Mouse (Mus musculus) midbrain, postnatal 0 days (tissue): Measurements from ENCODE around the gene Fgfr1op. TPM values are rescaled to one million over a fixed set of nuclear protein-coding genes. Genes with fewer than 3 reads are reported as not detected.
A peak's percentile ranks its signal among the peaks of the same experiment; 100 is the strongest.

Source experiments
- ATAC-seq: fragments of 200-750 bp; cut with Nextera tagmentation; 2 replicates; pipeline ENCODE4 v1.8.0; 2017; ENCODE audit warnings: moderate number of reproducible peaks, mild to moderate bottlenecking, moderate TSS enrichment, moderate library complexity; ENCODE audit not compliant: low FRiP score
- DNase-seq: peaks from one replicate; pipeline ENCODE4 v3.0.0-alpha.2; 2015; ENCODE audit warnings: low spot score
- H3K27ac ChIP-seq: fragments of 300-500 bp; sonication (generic); 2 replicates; pipeline ENCODE4 v1.5.1; 2014; ENCODE audit warnings: low read depth, mild to moderate bottlenecking, low read length, mixed read lengths
- H3K27me3 ChIP-seq: fragments of 300-500 bp; sonication (generic); 2 replicates; pipeline ENCODE4 v1.6.1; 2014; ENCODE audit warnings: low read length, control low read depth, mixed read lengths; ENCODE audit not compliant: insufficient read depth
- H3K36me3 ChIP-seq: fragments of 300-500 bp; sonication (generic); 2 replicates; pipeline ENCODE4 v1.6.1; 2014; ENCODE audit warnings: low read length, control low read depth, mixed read lengths; ENCODE audit not compliant: insufficient read depth
- H3K4me1 ChIP-seq: fragments of 300-500 bp; sonication (generic); 2 replicates; pipeline ENCODE4 v1.6.1; 2014; ENCODE audit warnings: mild to moderate bottlenecking, control low read depth, antibody characterized with exemption, low read length, mixed read lengths; ENCODE audit not compliant: insufficient read depth
- H3K4me2 ChIP-seq: fragments of 300-500 bp; sonication (generic); 2 replicates; pipeline ENCODE4 v1.6.1; 2014; ENCODE audit warnings: low read depth, mild to moderate bottlenecking, low read length, mixed read lengths; ENCODE audit not compliant: poor library complexity, severe bottlenecking
- H3K4me3 ChIP-seq: fragments of 300-500 bp; sonication (generic); 2 replicates; pipeline ENCODE4 v1.5.1; 2014; ENCODE audit warnings: low read depth, mild to moderate bottlenecking, low read length, moderate library complexity
- H3K9ac ChIP-seq: fragments of 300-500 bp; sonication (generic); replicated peaks from 2 replicates; pipeline ENCODE4 v1.6.1; 2014; ENCODE audit warnings: mild to moderate bottlenecking, low read length, moderate library complexity, mixed read lengths; ENCODE audit not compliant: poor library complexity, severe bottlenecking
- H3K9me3 ChIP-seq: fragments of 300-500 bp; sonication (generic); 2 replicates; pipeline ENCODE4 v1.6.1; 2016; ENCODE audit warnings: low read length, control low read depth
- CTCF ChIP-seq: IDR thresholded peaks from 2 replicates; pipeline ENCODE4 v1.5.1; 2016; ENCODE audit warnings: antibody characterized with exemption, mild to moderate bottlenecking
- WGBS: fragments of 180-500 bp; shearing (Covaris S2); extraction: QIAGEN DNeasy Blood & Tissue Kit; methylation state at CpG from one replicate; pipeline ENCODE4 v1.1.7; 2014; 5-methylcytosine and 5-hydroxymethylcytosine counted together
- polyA plus RNA-seq: library from polyadenylated mRNA; unstranded; fragments of >200 nt; fragmentation: Nextera tagmentation; extraction: Ambion mirVana; gene quantifications from 2 replicates; pipeline ENCODE4 v1.2.1, GENCODE M21; 2015
- total RNA-seq: library from RNA; depleted of rRNA; stranded (reverse); fragments of >200 nt; gene quantifications from 2 replicates; pipeline ENCODE4 v1.2.3, GENCODE M21; 2014

The Fgfr1op gene
- total and polyA plus RNA-seq, 2 experiments from 2014 or later, result 13.2 to 16.6 TPM

- Histone ChIP-seq H3K36me3 (peaks cover 44% of the 10 kb centered on the region), H3K27me3 (no peaks in the 10 kb centered on the region), H3K4me2 (no peak overlapping the region), H3K9ac (no peak overlapping the region), H3K4me1 (no peaks in the 10 kb centered on the region), H3K4me3 (no peak overlapping the region), H3K27ac (no peak overlapping the region), H3K9me3 (no peaks in the 10 kb centered on the region)
- no peak for TF ChIP-seq CTCF
- ATAC-seq (no peak), DNase-seq (no peak)
- 87% methylated on average over 4 of the region's 4 CpGs for WGBS
These were observed 5.8 kb downstream of the Fgfr1op start for GRCm38 (mm10) chr17:8171081-8171480.

DNA sequence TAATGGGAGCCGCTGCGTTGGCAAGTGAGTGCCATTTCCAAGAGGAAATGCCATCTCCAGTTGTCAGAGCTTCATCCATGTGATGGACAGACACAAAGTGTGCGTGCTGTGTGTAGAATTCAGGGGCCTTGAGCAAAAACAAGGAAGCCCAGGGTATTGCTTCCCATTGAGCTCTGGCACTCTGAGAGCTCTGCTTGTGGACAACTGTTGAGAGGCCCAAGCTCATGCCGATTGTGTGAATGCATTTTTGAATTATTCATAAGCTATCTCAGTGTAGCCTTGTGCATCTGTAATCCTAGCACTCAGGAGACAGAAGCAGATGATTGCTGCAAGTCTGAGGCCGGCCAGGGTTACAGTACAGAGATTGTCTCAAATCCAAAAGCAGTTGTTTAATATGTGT lies 11.8 kb downstream of the Fgfr1op start:
- TF ChIP-seq CTCF, result no peak
- Histone ChIP-seq H3K9ac (no peak overlapping the region), H3K4me3 (no peak overlapping the region), H3K9me3 (no peaks in the 10 kb centered on the region), H3K27me3 (no peaks in the 10 kb centered on the region), H3K4me2 (no peak overlapping the region), H3K4me1 (no peaks in the 10 kb centered on the region), H3K27ac (no peak overlapping the region), H3K36me3 (peaks cover 48% of the 10 kb centered on the region)
- DNase-seq (peak; percentile 62), ATAC-seq (peak; percentile 65; the same call in 1 of the 2 replicates)
- 34% methylated on average over 5 of the region's 5 CpGs for WGBS

GRCm38 (mm10) chr17:8183815-8184214 lies 18.5 kb downstream of the Fgfr1op start:
- H3K4me3 ChIP-seq, result no peak overlapping the region
- peaks cover 53% of the 10 kb centered on the region for H3K36me3 ChIP-seq
- H3K9me3 ChIP-seq, result no peaks in the 10 kb centered on the region
- TF ChIP-seq CTCF, result no peak
- H3K9ac ChIP-seq, result no peak overlapping the region
- no peak overlapping the region for H3K27ac ChIP-seq
- WGBS, result 90% methylated on average over 5 of the region's 5 CpGs
- no peaks in the 10 kb centered on the region for H3K4me1 ChIP-seq
- DNase-seq (no peak), ATAC-seq (no peak)
- no peaks in the 10 kb centered on the region for H3K27me3 ChIP-seq
- H3K4me2 ChIP-seq, result no peak overlapping the region

GRCm38 (mm10) chr17:8184217-8184616 lies 18.9 kb downstream of the Fgfr1op start:
- ATAC-seq, result no peak

GRCm38 (mm10) chr17:8193678-8194077 lies 28.4 kb downstream of the Fgfr1op start:
- Histone ChIP-seq H3K36me3 (peaks cover 30% of the 10 kb centered on the region; the same call in 1 of the 2 replicates), H3K4me1 (no peaks in the 10 kb centered on the region), H3K4me2 (no peak overlapping the region), H3K27me3 (no peaks in the 10 kb centered on the region), H3K9me3 (no peaks in the 10 kb centered on the region), H3K9ac (no peak overlapping the region), H3K4me3 (no peak overlapping the region), H3K27ac (no peak overlapping the region)
- ATAC-seq (no peak), DNase-seq (no peak)
- no peak for TF ChIP-seq CTCF
- WGBS, result 93% methylated on average over 8 of the region's 8 CpGs

More at GRCm38 (mm10) chr17:8184217-8184616, 18.9 kb downstream of the Fgfr1op start:
- Histone ChIP-seq H3K9ac (no peak overlapping the region), H3K27ac (no peak overlapping the region), H3K36me3 (peaks cover 53% of the 10 kb centered on the region), H3K27me3 (no peaks in the 10 kb centered on the region), H3K9me3 (no peaks in the 10 kb centered on the region), H3K4me3 (no peak overlapping the region), H3K4me1 (no peaks in the 10 kb centered on the region), H3K4me2 (no peak overlapping the region)
- TF ChIP-seq CTCF, result no peak
- DNase-seq, result no peak
- WGBS, result 92% methylated on average over 7 of the region's 7 CpGs

GRCm38 (mm10) chr17:8195685-8196376 lies 30.5 kb downstream of the Fgfr1op start:
- DNase-seq (no peak), ATAC-seq (no peak)
- TF ChIP-seq CTCF, result no peak
- no peak overlapping the region for H3K27ac ChIP-seq
- peaks cover 15% of the 10 kb centered on the region; the same call in 1 of the 2 replicates for H3K36me3 ChIP-seq
- WGBS, result 94% methylated on average over 8 of the region's 8 CpGs
- H3K4me2 ChIP-seq, result no peak overlapping the region
- no peaks in the 10 kb centered on the region for H3K27me3 ChIP-seq
- no peak overlapping the region for H3K9ac ChIP-seq
- H3K4me3 ChIP-seq, result no peak overlapping the region
- no peaks in the 10 kb centered on the region for H3K4me1 ChIP-seq
- H3K9me3 ChIP-seq, result no peaks in the 10 kb centered on the region
